Mouse (Mus musculus) right cerebral cortex, postnatal 10 days (tissue): ENCODE results near the gene Pcbp2.

Experiments
- DNase-seq, 2 experiments: peaks; one replicate each; pipeline ENCODE4 v3.0.0; 2021; ENCODE audit warnings: low spot score in 2 of 2

Gene Pcbp2

DNA sequence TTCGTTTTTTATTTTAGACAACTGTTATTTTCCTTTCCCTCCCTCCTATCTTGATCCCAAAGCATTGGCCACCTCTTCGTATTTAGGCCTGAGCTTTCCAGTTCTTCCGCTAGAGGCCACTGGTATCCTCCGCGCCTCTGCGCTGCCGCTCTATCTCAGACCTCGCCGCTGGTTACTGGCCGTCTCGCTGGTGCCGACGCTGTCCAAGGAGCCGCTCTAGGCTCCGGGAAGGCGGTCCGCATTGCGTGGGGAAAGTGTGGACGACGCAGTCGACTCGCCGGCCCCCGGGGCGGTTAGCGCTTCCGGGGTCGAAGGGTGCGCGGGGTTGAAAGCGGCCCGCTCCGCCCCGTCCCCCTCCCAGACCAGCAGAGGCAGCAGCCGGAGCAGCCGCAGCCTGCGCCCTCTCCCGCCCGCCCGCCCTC is at the start of gene Pcbp2:
Pcbp2 (plus strand) TSS at position 357 of the 422 bp plus-strand sequence.
- peak; percentile 98 for DNase-seq

DNA sequence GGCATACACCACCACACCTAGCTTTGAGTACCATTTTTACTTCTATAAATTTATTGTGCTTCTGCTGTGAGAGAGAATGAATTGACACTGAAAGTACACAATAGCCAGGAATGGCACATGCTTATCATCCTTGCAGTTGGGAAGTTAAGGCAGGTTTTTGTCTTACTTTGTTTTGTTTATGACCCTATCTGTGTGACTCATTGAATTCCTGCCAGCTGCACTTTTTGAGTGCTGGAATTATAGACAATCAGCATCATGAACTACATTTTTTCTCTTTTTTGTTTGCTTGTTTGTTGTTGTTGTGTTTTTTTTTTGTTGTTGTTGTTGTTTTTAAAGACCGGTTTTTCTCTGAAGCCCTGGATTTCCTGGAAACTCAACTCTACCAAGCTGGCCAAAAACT is 49.4 kb upstream of the Pcbp2 start:
- DNase-seq, result no peak

DNA sequence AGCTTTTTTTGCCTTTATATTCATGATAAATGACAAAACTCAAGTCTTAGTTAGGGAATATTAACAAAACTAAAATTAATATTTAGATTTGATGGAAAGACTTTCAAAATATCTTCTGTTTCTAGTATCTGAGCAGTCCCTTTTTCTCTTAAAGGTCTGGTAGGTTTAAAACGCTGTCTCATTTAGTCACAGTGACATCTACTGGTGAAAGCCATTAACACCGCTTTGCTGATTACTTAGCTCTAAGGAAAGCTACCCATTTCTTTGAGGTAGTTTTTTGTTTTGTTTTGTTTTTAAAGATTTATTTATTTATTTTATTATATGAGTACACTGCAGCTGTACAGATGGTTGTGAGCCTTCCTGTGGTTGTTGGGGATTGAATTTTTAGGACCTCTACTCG is 48.9 kb upstream of the Pcbp2 start:
- DNase-seq, result peak in 1 of 2 experiments; percentile 49

DNA sequence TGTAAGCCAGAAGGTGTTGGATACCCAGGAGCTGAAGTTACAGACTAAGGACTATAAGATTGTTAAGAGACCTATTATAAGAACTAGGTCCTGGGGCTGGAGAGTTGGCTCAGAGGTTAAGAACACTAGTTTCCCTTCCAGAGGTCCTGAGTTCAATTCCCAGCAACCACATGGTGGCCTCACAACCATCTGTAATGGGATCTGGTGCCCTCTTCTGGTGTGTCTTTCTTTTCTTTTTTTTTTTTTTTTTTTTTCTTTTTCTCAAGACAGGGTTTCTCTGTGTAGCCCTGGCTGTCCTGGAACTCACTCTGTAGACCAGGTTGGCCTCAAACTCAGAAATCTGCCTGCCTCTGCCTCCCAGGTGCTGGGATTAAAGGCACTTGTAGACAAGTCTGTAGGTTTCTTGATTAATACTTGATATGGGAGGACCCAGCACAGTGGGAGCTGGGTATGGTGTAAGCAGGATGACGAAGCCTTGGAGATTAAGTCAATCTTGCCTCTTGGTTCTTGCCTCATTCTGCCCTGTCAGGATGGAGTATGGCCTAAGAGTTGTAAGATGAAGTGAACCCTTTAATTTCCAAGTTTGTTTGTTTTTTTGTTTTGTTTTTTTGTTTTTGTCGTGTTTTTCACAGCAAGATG is 46.6 kb upstream of the Pcbp2 start:
- no peak for DNase-seq

DNA sequence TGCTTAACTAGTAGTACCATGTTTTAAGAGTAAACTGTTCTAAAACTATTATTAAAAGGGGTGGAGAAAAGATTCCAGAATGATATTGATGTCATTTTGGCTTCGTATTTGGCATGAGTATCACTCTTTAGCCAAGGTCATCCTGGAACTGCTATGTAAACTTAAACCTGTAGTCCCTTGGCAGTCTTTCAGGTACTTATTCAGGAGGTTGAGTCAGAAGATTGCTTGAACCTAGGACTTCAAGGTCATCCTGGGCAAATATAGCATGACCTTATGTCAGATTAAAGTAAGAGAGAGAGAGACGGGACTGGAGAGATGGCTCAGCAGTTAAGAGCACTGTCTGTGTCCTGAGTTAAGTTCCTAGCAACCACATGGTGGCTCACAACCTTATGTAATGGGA is 45.7 kb upstream of the Pcbp2 start:
- DNase-seq, result no peak

DNA sequence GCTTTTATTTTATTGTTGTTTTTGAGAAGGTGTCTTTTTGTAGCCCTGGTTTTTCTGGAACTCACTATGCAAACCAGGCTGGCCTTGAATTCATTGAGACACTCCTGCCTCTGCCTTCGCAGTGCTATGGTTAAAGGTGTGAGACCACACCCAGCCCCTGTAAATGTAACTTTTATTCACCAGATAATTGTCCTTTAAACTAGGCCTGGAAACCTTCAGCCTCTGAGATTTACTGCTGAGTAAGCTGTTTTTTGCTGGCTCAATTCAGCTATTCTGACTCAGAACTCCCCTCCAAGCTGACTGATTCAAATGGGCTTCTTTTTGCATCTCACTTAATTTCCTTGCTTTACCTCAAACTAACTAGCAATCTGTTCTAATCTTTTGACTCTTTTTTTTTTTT is 43.4 kb upstream of the Pcbp2 start:
- DNase-seq, result no peak

DNA sequence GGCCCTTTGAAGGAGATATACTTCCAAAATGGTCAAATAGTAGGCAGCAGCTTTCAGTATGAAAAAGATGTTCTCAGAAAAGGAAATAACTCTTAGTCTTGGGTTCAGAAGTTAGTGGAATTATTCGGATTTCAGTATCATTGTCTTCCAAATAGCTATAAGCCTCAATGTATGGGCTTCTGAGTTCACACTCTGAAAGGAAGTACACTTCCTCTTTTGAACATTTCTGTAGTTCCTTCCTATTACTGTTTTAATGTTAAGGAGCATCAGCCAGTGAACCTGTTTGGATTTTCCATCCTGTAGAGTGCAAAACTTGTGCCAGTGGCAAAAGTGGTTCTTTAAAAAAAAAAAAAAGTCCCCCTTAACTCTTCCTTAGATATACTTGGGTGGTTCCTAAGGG is 38.3 kb upstream of the Pcbp2 start:
- DNase-seq, result no peak

DNA sequence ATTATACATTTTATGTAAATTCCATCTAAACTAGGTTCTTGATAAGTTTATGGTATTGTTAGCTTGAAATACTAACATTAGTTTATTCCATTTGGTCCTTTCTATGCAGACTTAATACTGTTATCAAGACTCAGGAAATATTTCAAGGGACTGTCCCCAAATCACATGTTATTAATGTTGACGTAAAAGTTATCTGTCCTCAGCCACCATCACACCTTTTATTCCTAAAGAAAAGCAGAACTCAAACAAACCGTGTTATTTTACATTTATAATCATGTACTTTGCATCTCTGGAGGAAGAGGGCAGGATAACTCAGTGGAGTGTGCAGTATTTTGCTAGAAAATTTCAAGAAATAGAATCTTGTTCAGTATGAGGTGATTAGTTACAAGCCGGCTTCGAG is 37.2 kb upstream of the Pcbp2 start:
- DNase-seq, result no peak

DNA sequence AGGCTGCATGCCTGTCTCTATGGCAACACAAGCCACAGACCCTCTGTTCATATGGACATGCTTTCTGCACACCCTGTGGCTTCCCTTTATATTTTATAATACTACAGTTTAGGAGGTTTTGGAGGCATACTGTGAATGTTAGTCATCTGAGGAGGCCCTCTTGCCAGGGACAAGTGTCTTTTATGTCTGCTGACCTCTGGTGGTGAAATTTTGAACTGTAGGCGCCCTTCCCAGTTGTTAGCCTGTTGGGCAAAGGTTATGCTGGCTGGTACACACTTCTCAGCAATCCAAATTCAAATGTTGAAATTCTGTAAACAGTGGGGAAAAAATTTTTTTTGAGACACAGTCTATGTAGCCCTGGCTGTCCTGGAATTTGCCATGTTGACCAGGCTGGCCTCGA is 27.8 kb upstream of the Pcbp2 start:
- peak; percentile 79 to 86 for DNase-seq

DNA sequence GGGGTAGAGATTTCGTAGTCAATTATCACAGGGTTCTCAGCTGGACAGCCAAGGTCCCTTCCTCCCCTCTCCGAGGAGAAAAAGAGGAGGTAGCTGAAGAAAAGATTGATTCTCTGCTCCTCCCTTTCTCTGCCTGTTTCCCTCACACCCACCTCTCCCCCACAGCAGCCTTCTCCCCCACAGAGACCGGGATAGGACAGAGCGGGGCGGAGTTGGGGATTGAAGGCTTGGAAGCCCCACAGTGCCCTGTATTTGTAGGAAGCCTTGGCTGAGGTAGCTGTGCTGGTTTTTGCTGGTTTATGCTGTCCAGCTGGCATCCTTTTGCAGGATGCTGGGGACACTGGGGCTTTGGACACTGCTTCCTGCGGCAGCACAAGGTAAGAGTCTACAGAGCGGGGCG is 25.2 kb upstream of the Pcbp2 start, which contains the start of gene Amhr2:
Amhr2 (plus strand) TSS at position 222 of the 400 bp plus-strand sequence.
- no peak for DNase-seq

DNA sequence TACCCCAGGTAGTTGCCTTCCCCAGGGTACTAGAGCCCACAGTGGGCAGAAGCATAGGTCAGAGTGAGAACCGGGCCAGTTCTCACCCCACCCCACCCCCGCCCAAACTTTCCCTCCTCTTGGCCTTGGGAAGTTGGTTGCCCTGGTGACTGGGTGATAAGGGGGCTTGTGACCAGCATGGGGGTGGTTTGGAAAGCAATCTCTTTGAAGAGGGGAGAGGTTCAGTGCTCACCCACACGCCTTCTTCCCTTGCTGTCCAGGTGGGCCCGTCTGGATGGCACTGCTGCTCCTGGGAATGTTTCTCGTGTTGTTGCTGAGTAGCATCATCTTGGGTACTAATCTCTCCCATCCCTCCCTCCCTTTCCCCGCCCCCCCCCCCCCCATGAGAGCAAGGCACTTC is 23.9 kb upstream of the Pcbp2 start:
- no peak for DNase-seq

DNA sequence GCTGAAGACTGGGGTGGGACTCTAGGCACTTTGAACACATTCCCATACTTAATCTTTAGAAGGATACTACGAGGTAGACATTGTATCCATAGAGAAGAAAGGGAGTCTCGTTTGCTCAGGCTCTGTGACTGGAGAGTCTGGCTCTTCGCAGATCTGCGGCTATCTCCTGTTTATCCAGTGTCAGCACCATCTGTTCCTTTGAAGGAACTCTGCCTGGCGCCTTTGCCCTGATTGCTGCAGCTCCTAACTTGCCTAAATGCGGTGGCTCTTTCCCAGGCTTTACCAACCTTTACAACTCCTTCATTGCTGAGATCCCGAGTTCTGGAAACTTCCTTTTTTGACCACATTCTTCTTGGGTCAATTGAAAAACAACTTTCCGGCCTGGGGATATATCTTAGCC is 21.0 kb upstream of the Pcbp2 start:
- DNase-seq, result no peak

DNA sequence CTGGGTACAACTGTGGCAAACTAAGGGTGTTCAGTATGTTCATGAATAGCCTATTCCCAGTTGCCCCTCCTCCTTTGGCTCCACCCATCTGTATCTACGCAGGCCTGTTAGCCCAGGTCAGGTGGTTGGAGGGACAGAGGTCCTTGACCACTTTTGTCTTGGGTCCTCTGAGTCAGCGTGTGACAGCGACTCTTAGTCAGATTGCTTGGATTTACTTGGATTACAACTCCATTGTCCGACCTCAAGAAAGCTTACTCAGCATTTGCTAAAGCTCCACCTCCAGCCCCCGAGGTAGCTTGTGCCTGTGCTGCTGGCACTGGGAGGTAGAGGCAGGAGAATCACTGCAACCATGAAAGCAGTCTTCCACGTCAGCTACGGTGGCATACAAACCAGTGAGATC is 19.4 kb upstream of the Pcbp2 start:
- DNase-seq, result no peak

DNA sequence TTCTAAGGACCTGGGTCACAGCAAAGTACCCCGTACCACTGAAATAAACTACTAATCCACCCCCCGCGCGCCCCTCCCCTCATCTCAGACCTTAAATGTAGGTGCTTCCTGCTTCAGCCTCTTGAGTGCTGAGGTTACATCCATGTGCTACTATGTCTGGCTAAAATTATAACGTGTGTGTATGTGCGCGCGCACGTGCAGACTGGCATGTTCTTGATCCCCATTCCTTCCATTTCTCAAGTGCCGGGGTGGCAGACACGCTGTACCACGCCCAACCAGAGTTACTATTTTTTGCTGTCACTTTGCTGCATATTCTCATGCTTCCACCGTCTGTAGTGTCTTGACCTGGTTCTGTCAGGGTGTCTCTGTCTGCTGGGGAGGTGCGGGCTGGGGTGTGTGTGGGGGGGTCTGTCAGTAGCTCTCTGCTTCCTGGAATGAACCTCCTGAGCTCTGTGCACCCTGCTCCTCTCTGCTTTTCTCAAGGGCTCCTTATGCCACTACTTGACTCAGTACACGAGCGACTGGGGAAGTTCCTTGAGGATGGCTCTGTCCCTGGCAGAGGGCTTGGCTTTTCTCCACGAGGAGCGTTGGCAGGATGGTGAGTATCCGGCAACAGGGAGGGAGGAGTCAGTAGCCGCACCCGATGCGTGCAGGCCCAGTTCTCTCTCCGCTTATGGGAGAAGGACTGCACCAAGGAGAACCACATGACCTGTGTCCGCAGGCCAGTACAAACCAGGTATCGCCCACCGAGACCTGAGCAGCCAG is 18.5 kb upstream of the Pcbp2 start:
- peak in 1 of 2 experiments; percentile 36 for DNase-seq

DNA sequence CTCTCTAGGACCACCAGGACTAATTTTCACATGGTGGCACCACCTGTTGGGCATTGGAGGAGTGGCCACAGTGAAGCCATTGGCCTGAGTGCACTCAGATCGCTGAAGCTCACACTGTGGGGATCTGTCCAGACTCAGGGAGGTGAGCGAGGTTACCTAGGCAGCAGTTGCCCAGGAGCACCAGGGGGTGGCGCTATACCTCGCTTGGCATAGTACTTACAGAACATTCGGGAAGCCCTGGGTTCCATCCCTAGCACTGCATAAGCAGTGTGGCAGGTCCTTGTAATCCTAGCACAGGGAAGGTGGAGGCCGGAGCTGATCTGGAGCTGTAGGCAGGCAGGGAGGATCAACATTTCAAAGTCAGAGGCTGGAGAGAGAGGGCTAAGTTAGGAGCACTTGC is 14.3 kb upstream of the Pcbp2 start:
- no peak for DNase-seq

DNA sequence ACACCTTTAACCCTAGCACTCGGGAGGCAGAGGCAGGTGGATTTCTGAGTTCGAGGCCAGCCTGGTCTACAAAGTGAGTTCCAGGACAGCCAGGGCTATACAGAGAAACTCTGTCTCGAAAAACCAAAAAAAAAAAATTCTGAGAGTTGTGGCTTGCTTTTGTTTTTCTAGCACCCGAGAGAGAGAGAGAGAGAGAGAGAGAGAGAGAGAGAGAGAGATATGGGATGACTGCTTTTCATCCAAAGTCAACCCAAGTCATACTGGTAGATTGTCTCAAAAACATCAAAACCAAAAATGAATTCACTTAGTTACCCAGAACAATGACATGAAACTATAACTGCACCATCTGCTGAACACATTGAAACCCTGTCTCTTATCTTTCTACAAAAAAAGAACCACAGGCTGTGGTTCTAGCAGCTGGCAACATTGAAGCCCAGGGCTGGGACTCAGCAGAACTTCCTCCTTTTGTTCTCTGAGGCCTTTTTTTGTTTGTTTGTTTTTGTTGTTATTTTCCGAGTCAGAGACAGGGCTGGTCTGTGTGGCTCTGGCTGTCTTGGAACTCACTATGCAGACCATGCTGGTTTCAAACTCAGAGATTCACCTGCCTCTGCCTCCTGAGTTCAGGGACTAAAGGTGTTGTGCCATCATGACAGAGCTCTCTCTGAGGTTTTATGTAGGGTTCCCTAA is 12.1 kb upstream of the Pcbp2 start:
- DNase-seq, result no peak

DNA sequence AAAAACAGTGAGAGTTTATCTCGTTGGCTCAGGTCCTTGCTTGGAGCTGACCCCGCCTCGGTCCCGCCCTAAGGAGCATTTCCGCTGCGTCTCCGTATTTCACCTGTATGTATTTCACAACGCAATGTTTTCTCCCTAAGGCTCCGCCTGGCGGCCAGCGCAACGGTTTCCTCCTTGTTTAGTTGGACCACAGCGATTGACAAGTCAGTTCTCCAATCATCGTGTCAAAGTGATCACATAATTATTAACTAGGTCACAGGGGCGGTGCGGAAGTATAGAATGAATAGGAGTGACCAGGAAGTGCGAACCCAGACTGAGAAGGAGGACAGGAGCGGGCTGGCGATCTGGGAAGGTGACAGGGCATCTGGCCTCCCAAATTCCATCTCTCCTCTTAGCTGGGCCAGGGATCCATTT is 11.4 kb upstream of the Pcbp2 start, which contains the start of gene Prr13:
Prr13 (plus strand) TSS at position 125 of the 414 bp plus-strand sequence.
- peak; percentile 93 to 94 for DNase-seq

DNA sequence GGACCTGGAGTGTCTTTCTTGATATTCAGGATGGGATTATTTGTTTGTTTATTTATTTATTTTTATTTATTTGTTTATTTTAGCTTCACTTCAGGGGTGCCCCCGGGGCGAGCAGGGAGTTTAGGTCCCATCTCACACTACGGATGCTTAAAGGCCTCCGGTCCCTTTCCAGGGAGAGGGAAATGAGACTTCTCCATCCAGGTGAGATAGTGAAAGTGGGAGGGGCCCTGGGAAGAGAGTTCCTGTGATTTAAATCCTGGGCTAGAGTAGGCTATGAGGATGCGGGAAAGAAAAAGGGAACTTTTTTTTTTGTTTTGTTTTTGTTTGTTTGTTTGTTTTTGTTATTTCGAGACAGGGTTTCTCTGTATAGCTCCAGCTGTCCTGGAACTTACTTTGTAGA is 11.0 kb upstream of the Pcbp2 start:
- no peak for DNase-seq

DNA sequence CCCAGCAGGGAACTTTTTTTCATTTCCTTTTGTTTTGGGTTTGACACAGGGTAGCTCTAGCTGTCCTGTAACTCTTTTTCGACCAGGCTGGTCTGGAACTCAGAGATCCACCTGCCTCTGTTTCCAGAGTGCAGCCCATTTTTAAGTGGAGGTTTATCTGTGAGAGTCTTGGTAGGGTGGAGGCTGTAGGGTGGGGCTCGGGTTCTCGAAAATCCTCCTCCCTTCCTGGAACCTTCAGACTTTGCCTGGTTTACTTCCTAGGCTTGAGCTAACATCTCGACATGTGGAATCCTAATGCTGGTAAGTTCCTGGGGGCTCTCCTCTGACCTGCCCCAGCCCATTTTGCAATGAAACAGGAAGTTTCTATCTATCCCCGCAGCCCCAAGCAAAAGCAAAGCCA is 10.5 kb upstream of the Pcbp2 start:
- no peak for DNase-seq

DNA sequence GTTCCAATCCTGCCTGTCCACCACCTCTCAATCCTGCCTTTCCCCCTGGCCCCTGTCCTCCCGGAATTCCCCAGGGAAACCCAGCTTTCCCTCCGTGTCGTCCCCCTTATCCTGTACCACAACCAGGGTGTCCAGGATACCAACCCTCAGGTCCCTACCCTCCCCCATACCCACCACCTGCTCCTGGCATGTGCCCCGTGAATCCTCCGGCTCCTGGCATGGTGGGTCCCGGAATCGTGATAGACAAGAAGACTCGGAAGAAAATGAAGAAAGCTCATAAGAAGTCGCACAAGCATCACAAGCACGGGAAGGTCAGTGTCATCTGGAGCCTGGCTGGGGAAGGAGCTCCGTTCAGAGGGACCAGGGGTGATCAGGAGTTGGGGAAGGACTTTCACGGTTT is 9.9 kb upstream of the Pcbp2 start:
- DNase-seq, result no peak

DNA sequence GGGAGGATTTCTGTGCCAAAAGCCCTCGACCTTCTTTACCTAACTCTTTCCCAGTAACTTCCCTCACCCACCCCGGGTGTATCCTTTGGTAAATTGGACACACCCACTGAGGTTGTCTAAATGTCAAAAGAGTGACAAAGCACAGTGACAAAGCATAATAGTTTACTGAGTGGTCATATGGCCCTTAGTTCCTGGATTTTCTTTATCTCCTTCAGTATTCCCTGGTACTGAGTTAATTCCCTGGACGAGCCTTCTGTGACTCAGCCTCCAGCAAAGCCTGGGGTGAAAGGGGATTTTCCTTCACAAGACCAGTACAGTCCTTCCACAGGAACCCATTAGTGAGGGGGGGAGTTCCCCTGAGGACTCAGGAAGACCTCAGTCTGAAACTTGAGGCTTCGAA is 9.4 kb upstream of the Pcbp2 start:
- DNase-seq, result no peak

DNA sequence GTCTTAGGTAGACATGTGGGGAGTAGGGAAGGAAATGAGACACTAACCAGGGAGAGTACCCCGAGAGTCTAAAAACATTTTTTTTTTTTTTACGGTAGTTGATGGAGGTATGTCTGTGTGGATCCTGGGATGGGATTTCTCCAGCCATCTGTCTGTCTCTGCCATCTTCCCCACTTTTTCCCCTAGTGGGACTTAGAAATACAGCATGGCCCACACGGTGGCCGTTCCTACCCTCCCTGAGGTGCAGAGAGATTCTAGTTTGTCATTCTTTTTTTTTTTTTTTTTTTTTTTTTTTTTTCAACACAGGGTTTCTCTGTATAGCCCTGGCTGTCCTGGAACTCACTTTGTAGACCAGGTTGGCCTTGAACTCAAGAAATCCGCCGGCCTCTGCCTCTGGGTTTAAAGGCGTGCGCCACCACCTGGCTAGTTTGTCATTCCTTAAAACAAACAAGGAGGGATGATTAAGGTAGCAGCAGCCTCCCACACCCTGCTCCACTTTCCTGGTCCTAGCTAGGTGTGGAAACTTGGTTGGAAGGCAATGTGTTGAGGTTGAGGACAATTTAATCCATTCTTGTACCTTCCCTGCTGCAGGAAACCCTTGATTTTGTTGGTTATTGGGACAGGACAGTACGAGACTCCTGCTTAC is 8.8 kb upstream of the Pcbp2 start:
- DNase-seq, result no peak
